Mouse (Mus musculus) liver, postnatal 0 days (tissue): ENCODE measurements around the gene Htr1f. TPM values are rescaled to one million over a fixed set of nuclear protein-coding genes. Genes with fewer than 3 reads are reported as not detected.

Source experiments
- ATAC-seq: fragments of 200-750 bp; cut with Nextera tagmentation; 2 replicates; pipeline ENCODE4 v1.8.0; 2017; ENCODE audit warnings: mild to moderate bottlenecking, moderate library complexity
- DNase-seq: peaks from one replicate; pipeline ENCODE4 v3.0.0-alpha.2; 2016
- H3K27ac ChIP-seq: fragments of 300-500 bp; sonication (generic); 2 replicates; pipeline ENCODE4 v1.5.1; 2014; ENCODE audit warnings: antibody characterized with exemption, moderate library complexity, mild to moderate bottlenecking, low read depth
- H3K27me3 ChIP-seq: fragments of 300-500 bp; sonication (generic); 2 replicates; pipeline ENCODE4 v1.6.1; 2014; ENCODE audit warnings: low read length, control low read depth, mixed read lengths; ENCODE audit not compliant: insufficient read depth
- H3K36me3 ChIP-seq: fragments of 300-500 bp; sonication (generic); replicated peaks from 2 replicates; pipeline ENCODE4 v1.6.1; 2014; ENCODE audit warnings: mild to moderate bottlenecking, control low read depth, low read length, moderate library complexity, mixed read lengths; ENCODE audit not compliant: insufficient read depth
- H3K4me1 ChIP-seq: fragments of 300-500 bp; sonication (generic); 2 replicates; pipeline ENCODE4 v1.6.1; 2014; ENCODE audit warnings: antibody characterized with exemption, mild to moderate bottlenecking, control low read depth; ENCODE audit not compliant: insufficient read depth
- H3K4me2 ChIP-seq: fragments of 300-500 bp; sonication (generic); 2 replicates; pipeline ENCODE4 v1.6.1; 2014; ENCODE audit warnings: low read depth, mild to moderate bottlenecking, low read length, moderate library complexity, mixed read lengths
- H3K4me3 ChIP-seq: fragments of 300-500 bp; sonication (generic); 2 replicates; pipeline ENCODE4 v1.5.1; 2014; ENCODE audit warnings: low read depth, low read length
- H3K9ac ChIP-seq: fragments of 300-500 bp; sonication (generic); replicated peaks from 2 replicates; pipeline ENCODE4 v1.6.1; 2014; ENCODE audit warnings: mild to moderate bottlenecking, moderate library complexity
- H3K9me3 ChIP-seq: fragments of 300-500 bp; sonication (generic); 2 replicates; pipeline ENCODE4 v1.6.1; 2016; ENCODE audit warnings: mild to moderate bottlenecking, control low read depth, low read length, mixed read lengths
- CTCF ChIP-seq: sonication (generic); IDR thresholded peaks from 2 replicates; pipeline ENCODE4 v1.5.1; 2016; ENCODE audit warnings: antibody characterized with exemption, low read depth
- EP300 ChIP-seq: IDR thresholded peaks from 2 replicates; pipeline ENCODE4 v1.6.1; 2016; ENCODE audit warnings: antibody characterized with exemption, low read depth, mild to moderate bottlenecking
- WGBS: fragments of 180-500 bp; shearing (Covaris S2); extraction: QIAGEN DNeasy Blood & Tissue Kit; methylation state at CpG from one replicate; pipeline ENCODE4 v1.1.7; 2014; ENCODE audit not compliant: insufficient replicate concordance; 5-methylcytosine and 5-hydroxymethylcytosine counted together
- polyA plus RNA-seq: library from polyadenylated mRNA; unstranded; fragments of >200 nt; fragmentation: Nextera tagmentation; extraction: Ambion mirVana; gene quantifications from 2 replicates; pipeline ENCODE4 v1.2.1, GENCODE M21; 2015

The Htr1f gene
- polyA plus RNA-seq, 1 experiment from 2014 or later = not detected

- 58% methylated on average over 9 of the region's 9 CpGs for WGBS
- no peak for ATAC-seq
These were observed 182.2 kb downstream of the Htr1f start for GRCm38 (mm10) chr16:64923500-64923899.

GRCm38 (mm10) chr16:64908747-64909146 lies 196.9 kb downstream of the Htr1f start:
- TF ChIP-seq EP300 = no peak
- TF ChIP-seq CTCF = no peak
- H3K4me2 ChIP-seq = no peak overlapping the region
- no peak for ATAC-seq
- no peak overlapping the region for H3K27ac ChIP-seq
- H3K27me3 ChIP-seq = no peaks in the 10 kb centered on the region
- H3K4me1 ChIP-seq = no peaks in the 10 kb centered on the region
- no peaks in the 10 kb centered on the region for H3K36me3 ChIP-seq
- no peak overlapping the region for H3K4me3 ChIP-seq
- no peak overlapping the region for H3K9ac ChIP-seq
- DNase-seq = no peak
- WGBS = 85% methylated on average over 10 of the region's 10 CpGs
- H3K9me3 ChIP-seq = no peaks in the 10 kb centered on the region

More at GRCm38 (mm10) chr16:64923500-64923899, 182.2 kb downstream of the Htr1f start:
- H3K27ac ChIP-seq = no peak overlapping the region
- no peak overlapping the region for H3K9ac ChIP-seq
- no peaks in the 10 kb centered on the region for H3K36me3 ChIP-seq
- no peaks in the 10 kb centered on the region for H3K9me3 ChIP-seq
- no peak for DNase-seq
- no peaks in the 10 kb centered on the region for H3K4me1 ChIP-seq
- no peaks in the 10 kb centered on the region for H3K27me3 ChIP-seq
- H3K4me2 ChIP-seq = no peak overlapping the region
- TF ChIP-seq EP300 (no peak), CTCF (no peak)
- no peak overlapping the region for H3K4me3 ChIP-seq

- DNase-seq (no peak), ATAC-seq (no peak)
- Histone ChIP-seq H3K27me3 (no peaks in the 10 kb centered on the region), H3K4me1 (no peaks in the 10 kb centered on the region), H3K4me3 (no peak overlapping the region), H3K36me3 (no peaks in the 10 kb centered on the region), H3K9ac (no peak overlapping the region), H3K27ac (no peak overlapping the region), H3K4me2 (no peak overlapping the region), H3K9me3 (no peaks in the 10 kb centered on the region)
- 22% methylated on average over 3 of the region's 3 CpGs for WGBS
- TF ChIP-seq EP300 = no peak
- peak; percentile 43 for TF ChIP-seq CTCF
These were observed 198.5 kb downstream of the Htr1f start for GRCm38 (mm10) chr16:64907112-64907511.

GRCm38 (mm10) chr16:64903328-64903727 lies 202.3 kb downstream of the Htr1f start:
- Histone ChIP-seq H3K4me3 (no peak overlapping the region), H3K9ac (no peak overlapping the region), H3K27me3 (no peaks in the 10 kb centered on the region), H3K4me2 (no peak overlapping the region), H3K4me1 (no peaks in the 10 kb centered on the region), H3K9me3 (no peaks in the 10 kb centered on the region), H3K36me3 (no peaks in the 10 kb centered on the region), H3K27ac (no peak overlapping the region)
- no peak for TF ChIP-seq CTCF
- no peak for TF ChIP-seq EP300
- DNase-seq (no peak), ATAC-seq (no peak)
- WGBS = 32% methylated on average over 2 of the region's 2 CpGs

GRCm38 (mm10) chr16:64899084-64899483 lies 206.6 kb downstream of the Htr1f start:
- peak; percentile 22 for DNase-seq
- Histone ChIP-seq H3K27me3 (no peaks in the 10 kb centered on the region), H3K9ac (no peak overlapping the region), H3K36me3 (no peaks in the 10 kb centered on the region), H3K9me3 (no peaks in the 10 kb centered on the region), H3K27ac (no peak overlapping the region), H3K4me1 (no peaks in the 10 kb centered on the region), H3K4me2 (no peak overlapping the region), H3K4me3 (no peak overlapping the region)
- 42% methylated on average over 2 of the region's 2 CpGs for WGBS
- TF ChIP-seq CTCF (peak; percentile 64), EP300 (no peak)
- no peak for ATAC-seq

- H3K4me3 ChIP-seq = no peak overlapping the region
- H3K27ac ChIP-seq = no peak overlapping the region
- H3K9me3 ChIP-seq = no peaks in the 10 kb centered on the region; the same call in 1 of the 2 replicates
- H3K4me1 ChIP-seq = no peaks in the 10 kb centered on the region
- no peak for TF ChIP-seq EP300
- no peak for TF ChIP-seq CTCF
- no peaks in the 10 kb centered on the region for H3K36me3 ChIP-seq
- H3K4me2 ChIP-seq = no peak overlapping the region
- H3K27me3 ChIP-seq = no peaks in the 10 kb centered on the region
- 87% methylated on average over 3 of the region's 3 CpGs for WGBS
- no peak overlapping the region for H3K9ac ChIP-seq
- no peak for ATAC-seq
- DNase-seq = no peak
These were observed 216.2 kb downstream of the Htr1f start for GRCm38 (mm10) chr16:64889496-64889895.

GRCm38 (mm10) chr16:64885547-64885946 lies 220.1 kb downstream of the Htr1f start:
- ATAC-seq (no peak), DNase-seq (no peak)
- H3K9me3 ChIP-seq = no peaks in the 10 kb centered on the region; the same call in 1 of the 2 replicates
- H3K27me3 ChIP-seq = no peaks in the 10 kb centered on the region
- 47% methylated on average over 4 of the region's 4 CpGs for WGBS
- no peak overlapping the region for H3K27ac ChIP-seq
- H3K4me1 ChIP-seq = peaks cover 8% of the 10 kb centered on the region; the same call in 1 of the 2 replicates
- no peaks in the 10 kb centered on the region for H3K36me3 ChIP-seq
- H3K9ac ChIP-seq = no peak overlapping the region
- TF ChIP-seq CTCF = no peak
- no peak for TF ChIP-seq EP300
- no peak overlapping the region for H3K4me2 ChIP-seq
- H3K4me3 ChIP-seq = no peak overlapping the region
